Mouse (Mus musculus): Measurements from ENCODE around the gene Lemd2. TPM values are rescaled to one million over a fixed set of nuclear protein-coding genes. Genes with fewer than 3 reads are reported as not detected.

Lemd2 gene
- total and polyA plus RNA-seq, 2 experiments from 2014 or later: 19.2 to 86.9 TPM

DNA sequence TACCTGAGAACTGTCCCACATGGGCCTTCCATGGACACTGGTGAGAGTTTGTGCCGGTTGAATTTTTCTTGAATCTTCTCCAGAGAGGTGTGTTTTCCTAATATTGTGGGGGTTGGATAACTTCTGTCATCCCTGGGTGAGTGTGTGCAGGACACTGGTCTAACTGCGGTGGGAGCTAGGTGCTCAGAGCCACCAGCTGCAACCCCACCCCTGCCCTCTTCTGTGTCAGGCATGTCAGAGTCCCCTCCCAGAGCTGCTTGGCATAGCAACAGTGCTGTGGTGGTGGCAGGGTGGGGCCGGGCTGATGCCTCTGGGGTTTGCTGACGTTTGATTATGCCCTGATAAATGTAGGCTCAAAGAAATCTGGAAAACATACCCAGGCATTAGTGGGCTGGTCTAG is 40.6 kb upstream of the Lemd2 start:
- DNase-seq: no peak

DNA sequence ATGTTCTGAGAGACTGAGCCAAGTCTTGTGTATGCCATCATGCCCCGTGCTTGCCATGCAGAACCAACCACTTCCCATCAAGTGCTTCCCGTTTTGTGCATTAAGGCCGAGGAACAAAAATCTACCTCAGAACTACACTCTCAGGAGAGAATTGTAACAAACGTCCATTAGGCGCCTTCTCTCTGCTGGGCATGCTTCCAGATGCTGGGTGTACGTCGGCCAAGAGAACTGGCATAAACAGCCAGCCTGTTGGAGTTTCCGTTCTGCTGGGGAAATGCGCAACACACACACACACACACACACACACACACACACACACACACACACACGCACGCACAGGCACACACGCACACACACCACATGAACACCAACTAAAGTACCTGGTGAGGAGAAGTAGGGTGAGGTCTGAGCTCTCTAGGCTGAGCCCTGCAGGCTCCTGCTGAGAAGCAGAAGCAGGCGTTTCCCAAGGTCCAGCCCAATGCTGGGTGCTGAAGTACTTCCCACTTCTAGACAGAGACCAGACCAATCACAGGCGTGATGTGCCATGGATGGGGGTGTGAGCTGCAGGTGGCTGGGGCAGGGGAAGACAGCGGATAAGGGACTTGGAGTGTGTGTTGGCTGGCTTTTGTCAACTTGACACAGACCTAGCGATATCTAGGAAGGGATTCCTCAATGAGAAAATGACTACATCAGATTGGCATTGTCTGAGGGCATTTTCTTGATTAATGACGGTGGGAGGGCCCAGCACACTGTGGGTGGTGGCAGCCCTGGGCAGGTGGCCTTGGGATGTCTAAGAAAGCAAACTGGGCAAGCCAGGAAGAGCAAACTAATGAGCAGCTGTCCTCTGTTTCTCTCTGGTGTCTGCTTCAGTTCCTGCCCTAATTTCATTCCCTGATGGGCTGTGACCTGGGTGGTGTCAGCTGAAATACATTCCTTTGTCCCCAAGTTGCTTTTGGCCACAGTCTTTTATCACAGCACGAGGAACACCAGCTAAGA is 38.2 kb upstream of the Lemd2 start:
- ATAC-seq: peak; percentile 38

More for the DNA sequence above, 40.6 kb upstream of the Lemd2 start:
- Histone ChIP-seq H3K4me3 (ENCODE audit: low read depth, low read length) (no peak overlapping the region), H3K27me3 (ENCODE audit: insufficient read depth, low read length) (no peaks in the 10 kb centered on the region), H3K27ac (ENCODE audit: low read depth, low read length) (no peak overlapping the region), H3K36me3 (ENCODE audit: insufficient read depth) (no peaks in the 10 kb centered on the region), H3K9ac (no peak overlapping the region), H3K9me3 (ENCODE audit: low read length) (no peaks in the 10 kb centered on the region), H3K4me1 (ENCODE audit: insufficient read depth) (0 out of 2 replicates have a peak, but pooled peaks cover 3% of the 10 kb centered on the region), H3K4me2 (ENCODE audit: low read depth) (no peak overlapping the region)
- WGBS: 74% methylated on average over 4 of the region's 4 CpGs
- no peak for ATAC-seq
- no peak for TF ChIP-seq CTCF (IDR thresholded peaks at IDR 0.05; ENCODE audit: low read depth)

DNA sequence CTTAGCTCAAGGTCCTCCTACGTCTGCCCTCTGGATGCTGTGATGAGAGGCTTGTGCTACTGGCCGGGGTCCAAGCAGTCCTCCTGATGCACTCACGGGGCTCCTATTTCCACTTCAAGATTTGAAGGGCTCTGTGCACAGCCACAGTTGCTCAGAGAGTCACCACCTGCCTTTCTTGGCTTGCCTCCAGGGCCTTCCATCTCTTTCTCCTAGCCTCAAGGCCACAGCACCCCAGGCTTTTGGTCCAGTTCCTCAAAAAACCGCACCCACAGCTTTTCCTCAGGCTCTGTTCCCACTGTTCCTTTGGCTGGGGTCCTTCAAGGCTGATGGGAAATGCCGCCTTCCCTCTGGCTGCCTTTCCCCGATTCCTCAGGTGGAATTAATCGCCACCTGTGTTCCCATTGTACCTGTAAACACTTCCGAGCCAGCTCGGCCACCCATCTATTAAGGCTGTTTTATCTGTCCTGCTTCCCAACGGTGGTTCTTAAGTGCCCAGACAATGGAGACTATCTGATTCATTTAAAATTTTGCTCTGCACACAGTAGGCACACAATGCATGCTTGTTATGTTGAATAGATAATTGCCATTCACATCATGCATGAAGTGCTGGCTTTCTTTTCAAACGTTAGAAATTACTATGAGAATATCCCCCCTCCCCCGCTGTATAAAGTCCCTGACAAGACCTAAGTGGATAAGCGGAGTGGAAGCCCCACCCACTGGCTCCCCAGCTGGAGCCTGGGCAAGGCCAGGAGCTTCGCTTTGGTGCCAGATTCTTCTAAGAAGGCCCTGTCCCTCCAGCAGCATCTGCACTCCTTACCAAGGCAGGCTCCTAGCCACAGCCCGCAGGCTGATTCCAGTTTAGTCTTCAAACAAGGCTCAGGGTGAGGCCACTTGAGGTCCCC is 36.5 kb upstream of the Lemd2 start:
- Histone ChIP-seq H3K36me3 (ENCODE audit: insufficient read depth) (no peaks in the 10 kb centered on the region), H3K27ac (ENCODE audit: low read depth, low read length) (peak overlapping the region; percentile 64; the same call in 1 of the 2 replicates), H3K4me1 (ENCODE audit: insufficient read depth) (0 out of 2 replicates have a peak, but pooled peaks cover 3% of the 10 kb centered on the region), H3K9ac (no peak overlapping the region), H3K9me3 (ENCODE audit: low read length) (no peaks in the 10 kb centered on the region), H3K4me3 (ENCODE audit: low read depth, low read length) (no peak overlapping the region), H3K4me2 (ENCODE audit: low read depth) (no peak overlapping the region), H3K27me3 (ENCODE audit: insufficient read depth, low read length) (no peaks in the 10 kb centered on the region)
- WGBS: 13% methylated on average over 15 of the region's 15 CpGs
- DNase-seq (peak; percentile 68), ATAC-seq (peak; percentile 63)
- no peak for TF ChIP-seq CTCF (IDR thresholded peaks at IDR 0.05; ENCODE audit: low read depth)

More for the DNA sequence above, 38.2 kb upstream of the Lemd2 start:
- Histone ChIP-seq H3K4me1 (ENCODE audit: insufficient read depth) (0 out of 2 replicates have a peak, but pooled peaks cover 3% of the 10 kb centered on the region), H3K4me2 (ENCODE audit: low read depth) (0 out of 2 replicates have a peak overlapping the region, but pooled peaks have one; percentile 5), H3K9ac (no peak overlapping the region), H3K27ac (ENCODE audit: low read depth, low read length) (peak overlapping the region; percentile 64), H3K9me3 (ENCODE audit: low read length) (no peaks in the 10 kb centered on the region), H3K4me3 (ENCODE audit: low read depth, low read length) (no peak overlapping the region), H3K27me3 (ENCODE audit: insufficient read depth, low read length) (no peaks in the 10 kb centered on the region), H3K36me3 (ENCODE audit: insufficient read depth) (no peaks in the 10 kb centered on the region)
- WGBS: 22% methylated on average over 18 of the region's 18 CpGs
- peak; percentile 87 for DNase-seq
- no peak for TF ChIP-seq CTCF (IDR thresholded peaks at IDR 0.05; ENCODE audit: low read depth)

DNA sequence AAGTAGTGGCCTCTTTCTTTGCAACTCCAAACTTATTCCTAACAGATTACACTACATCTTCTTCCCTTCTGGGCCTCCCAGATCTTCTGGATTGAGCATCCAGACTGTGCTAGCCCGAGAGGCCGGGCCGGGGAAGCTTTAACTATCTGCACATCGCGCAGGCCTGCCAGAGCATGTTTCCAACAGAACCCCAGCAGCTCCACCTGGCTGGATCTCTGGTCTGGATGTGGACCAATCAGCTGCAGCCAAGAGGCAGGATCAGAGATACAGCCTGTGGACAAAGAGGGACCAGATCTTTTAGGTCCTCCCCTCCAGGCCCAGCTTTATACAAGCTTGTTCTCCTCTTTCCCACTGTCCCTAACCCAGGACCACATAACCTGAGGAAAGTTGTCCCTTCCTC is 35.7 kb upstream of the Lemd2 start:
- H3K4me1 ChIP-seq (ENCODE audit: insufficient read depth): 0 out of 2 replicates have a peak, but pooled peaks cover 3% of the 10 kb centered on the region
- H3K27ac ChIP-seq (ENCODE audit: low read depth, low read length): no peak overlapping the region
- H3K4me3 ChIP-seq (ENCODE audit: low read depth, low read length): no peak overlapping the region
- TF ChIP-seq CTCF (IDR thresholded peaks at IDR 0.05; ENCODE audit: low read depth): no peak
- DNase-seq: no peak
- no peak for ATAC-seq
- no peak overlapping the region for H3K9ac ChIP-seq
- H3K9me3 ChIP-seq (ENCODE audit: low read length): no peaks in the 10 kb centered on the region
- H3K4me2 ChIP-seq (ENCODE audit: low read depth): no peak overlapping the region
- H3K36me3 ChIP-seq (ENCODE audit: insufficient read depth): no peaks in the 10 kb centered on the region
- 85% methylated on average over 5 of the region's 5 CpGs for WGBS
- no peaks in the 10 kb centered on the region; the same call in 1 of the 2 replicates for H3K27me3 ChIP-seq (ENCODE audit: insufficient read depth, low read length)

GRCm38 (mm10) chr17:27238637-27239036 is 34.4 kb upstream of the Lemd2 start:
- H3K9me3 ChIP-seq (ENCODE audit: low read length): no peaks in the 10 kb centered on the region
- no peak for TF ChIP-seq CTCF (IDR thresholded peaks at IDR 0.05; ENCODE audit: low read depth)
- H3K9ac ChIP-seq: no peak overlapping the region
- H3K4me2 ChIP-seq (ENCODE audit: low read depth): no peak overlapping the region
- WGBS: 22% methylated on average over 8 of the region's 8 CpGs
- ATAC-seq (no peak), DNase-seq (no peak)
- H3K4me1 ChIP-seq (ENCODE audit: insufficient read depth): 0 out of 2 replicates have a peak, but pooled peaks cover 3% of the 10 kb centered on the region
- H3K36me3 ChIP-seq (ENCODE audit: insufficient read depth): no peaks in the 10 kb centered on the region
- no peak overlapping the region for H3K4me3 ChIP-seq (ENCODE audit: low read depth, low read length)
- H3K27ac ChIP-seq (ENCODE audit: low read depth, low read length): no peak overlapping the region
- H3K27me3 ChIP-seq (ENCODE audit: insufficient read depth, low read length): no peaks in the 10 kb centered on the region; the same call in 1 of the 2 replicates

DNA sequence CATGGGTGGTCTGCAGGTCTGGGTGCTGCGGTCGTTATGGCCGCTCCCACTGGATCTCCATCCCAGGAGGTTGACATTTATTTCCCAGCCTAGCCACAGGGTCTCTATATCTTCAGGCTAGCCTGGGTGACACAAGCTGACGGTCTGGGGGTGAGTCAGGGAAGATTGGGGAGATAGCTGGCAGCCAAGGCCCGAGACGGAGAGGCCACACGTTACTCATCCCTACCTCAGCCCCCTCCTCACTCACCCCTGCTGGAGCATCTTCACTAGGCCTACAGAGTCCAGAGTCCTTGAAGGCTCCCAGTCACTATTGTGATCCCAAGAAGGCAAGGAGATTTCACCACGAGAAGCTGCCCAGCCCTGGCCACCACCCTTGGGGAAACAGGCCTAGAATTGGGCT is 33.5 kb upstream of the Lemd2 start:
- Histone ChIP-seq H3K36me3 (ENCODE audit: insufficient read depth) (no peaks in the 10 kb centered on the region), H3K27me3 (ENCODE audit: insufficient read depth, low read length) (no peaks in the 10 kb centered on the region; the same call in 1 of the 2 replicates), H3K4me1 (ENCODE audit: insufficient read depth) (0 out of 2 replicates have a peak, but pooled peaks cover 3% of the 10 kb centered on the region), H3K4me2 (ENCODE audit: low read depth) (no peak overlapping the region), H3K9ac (no peak overlapping the region), H3K9me3 (ENCODE audit: low read length) (no peaks in the 10 kb centered on the region), H3K27ac (ENCODE audit: low read depth, low read length) (no peak overlapping the region), H3K4me3 (ENCODE audit: low read depth, low read length) (no peak overlapping the region)
- 85% methylated on average over 8 of the region's 8 CpGs for WGBS
- no peak for TF ChIP-seq CTCF (IDR thresholded peaks at IDR 0.05; ENCODE audit: low read depth)
- DNase-seq: no peak
- no peak for ATAC-seq
